Mouse (Mus musculus): ENCODE results near the gene Csgalnact2.

The Csgalnact2 gene

GRCm38 (mm10) chr6:118134461-118134860 lies 4.5 kb downstream of the Csgalnact2 start:
- no peak for DNase-seq (ENCODE audit: low spot score)

- no peak for DNase-seq (ENCODE audit: low spot score)
Measured at GRCm38 (mm10) chr6:118130022-118130421, 8.9 kb downstream of the Csgalnact2 start.

GRCm38 (mm10) chr6:118127827-118128487 lies 11.0 kb downstream of the Csgalnact2 start:
- no peak for DNase-seq (ENCODE audit: low spot score)

- no peak for DNase-seq (ENCODE audit: low spot score)
Measured at GRCm38 (mm10) chr6:118127198-118127597, 11.7 kb downstream of the Csgalnact2 start.

- DNase-seq (ENCODE audit: low spot score) = no peak
Measured at GRCm38 (mm10) chr6:118126577-118126976, 12.4 kb downstream of the Csgalnact2 start.

GRCm38 (mm10) chr6:118122767-118123166 lies 16.2 kb downstream of the Csgalnact2 start:
- no peak for DNase-seq (ENCODE audit: low spot score)

- no peak for DNase-seq (ENCODE audit: low spot score)
Measured at GRCm38 (mm10) chr6:118111810-118112209, 27.1 kb downstream of the Csgalnact2 start.

- DNase-seq (ENCODE audit: low spot score) = no peak
Measured at GRCm38 (mm10) chr6:118099311-118099802, 39.6 kb downstream of the Csgalnact2 start.

GRCm38 (mm10) chr6:118097765-118098365 lies 41.1 kb downstream of the Csgalnact2 start:
- no peak for DNase-seq (ENCODE audit: low spot score)

GRCm38 (mm10) chr6:118090827-118091226 lies 48.1 kb downstream of the Csgalnact2 start:
- no peak for DNase-seq (ENCODE audit: low spot score)

- no peak for DNase-seq (ENCODE audit: low spot score)
Measured at GRCm38 (mm10) chr6:118088750-118089440, 50.0 kb downstream of the Csgalnact2 start.

- no peak for DNase-seq (ENCODE audit: low spot score)
Measured at GRCm38 (mm10) chr6:118087955-118088354, 51.0 kb downstream of the Csgalnact2 start.

GRCm38 (mm10) chr6:118084596-118084995 lies 54.3 kb downstream of the Csgalnact2 start:
- DNase-seq (ENCODE audit: low spot score) = no peak

- no peak for DNase-seq (ENCODE audit: low spot score)
Measured at GRCm38 (mm10) chr6:118083608-118084007, 55.3 kb downstream of the Csgalnact2 start.

GRCm38 (mm10) chr6:118082384-118082783 lies 56.6 kb downstream of the Csgalnact2 start:
- DNase-seq (ENCODE audit: low spot score) = no peak

GRCm38 (mm10) chr6:118080711-118081110 lies 58.2 kb downstream of the Csgalnact2 start:
- no peak for DNase-seq (ENCODE audit: low spot score)

GRCm38 (mm10) chr6:118079762-118080465 lies 59.0 kb downstream of the Csgalnact2 start:
- DNase-seq (ENCODE audit: low spot score) = no peak

GRCm38 (mm10) chr6:118079292-118079691 lies 59.6 kb downstream of the Csgalnact2 start:
- DNase-seq (ENCODE audit: low spot score) = peak; percentile 0

- DNase-seq (ENCODE audit: low spot score) = peak; percentile 0
Measured at GRCm38 (mm10) chr6:118078751-118079150, 60.2 kb downstream of the Csgalnact2 start.

- DNase-seq (ENCODE audit: low spot score) = no peak
Measured at GRCm38 (mm10) chr6:118077421-118077820, 61.5 kb downstream of the Csgalnact2 start.

- DNase-seq (ENCODE audit: low spot score) = no peak
Measured at GRCm38 (mm10) chr6:118076748-118077147, 62.2 kb downstream of the Csgalnact2 start.

GRCm38 (mm10) chr6:118076256-118076655 lies 62.7 kb downstream of the Csgalnact2 start:
- DNase-seq (ENCODE audit: low spot score) = no peak

All from ovary, adult 18-20 months (tissue).